Mouse (Mus musculus) c-Kit-positive CD71-positive TER-119-positive erythroid progenitor cells, embryonic 14.5 days (primary cell): ENCODE data around the gene Fyb2.
"Not testable (repeated sequence)": the region's sequence is repeated elsewhere in the genome, so short reads cannot be mapped to it uniquely, and the experiment has no call there.

Source experiments
- DNase-seq: peaks from one replicate; pipeline ENCODE4 v3.0.0-alpha.2; 2013; ENCODE audit warnings: low spot score

Gene Fyb2

DNA sequence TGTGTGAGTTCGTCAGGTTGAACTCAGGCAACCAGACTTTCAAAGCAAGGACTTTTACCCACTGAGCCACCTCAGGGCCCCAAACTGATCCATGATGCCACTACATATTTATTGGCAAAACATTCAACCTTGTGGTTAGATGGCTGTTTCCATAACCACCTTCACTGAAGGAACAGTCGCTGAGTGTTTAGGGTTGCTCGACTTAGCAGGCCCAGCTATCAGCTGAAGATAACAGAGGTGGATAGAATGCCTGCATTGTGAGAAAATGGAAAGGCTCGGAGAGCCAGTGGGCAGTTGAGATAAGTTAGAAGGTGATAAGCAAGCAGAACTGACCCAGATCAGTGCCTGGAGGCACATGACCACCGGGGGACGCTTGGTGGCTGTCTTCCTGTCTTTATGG is 26.3 kb downstream of the Fyb2 start:
- DNase-seq, result no peak

DNA sequence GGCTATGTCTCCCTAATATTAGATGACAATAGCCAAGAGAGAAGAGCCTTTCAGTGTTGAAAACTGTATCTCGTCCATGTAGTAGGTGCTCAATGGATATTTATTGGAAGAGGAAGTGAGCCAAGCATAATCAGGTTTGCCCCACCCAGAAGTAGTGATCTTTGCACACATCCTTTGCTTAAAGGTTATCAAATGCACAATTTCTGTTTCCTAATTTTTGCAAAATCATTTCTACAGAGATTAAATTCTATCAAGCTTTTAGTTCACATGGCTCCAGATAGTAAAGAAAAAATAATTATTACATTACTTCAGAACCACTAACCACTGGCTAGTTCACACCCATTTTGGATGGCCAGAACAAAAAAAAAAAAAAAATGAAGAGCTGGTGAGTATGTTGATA is 28.6 kb downstream of the Fyb2 start:
- no peak for DNase-seq

DNA sequence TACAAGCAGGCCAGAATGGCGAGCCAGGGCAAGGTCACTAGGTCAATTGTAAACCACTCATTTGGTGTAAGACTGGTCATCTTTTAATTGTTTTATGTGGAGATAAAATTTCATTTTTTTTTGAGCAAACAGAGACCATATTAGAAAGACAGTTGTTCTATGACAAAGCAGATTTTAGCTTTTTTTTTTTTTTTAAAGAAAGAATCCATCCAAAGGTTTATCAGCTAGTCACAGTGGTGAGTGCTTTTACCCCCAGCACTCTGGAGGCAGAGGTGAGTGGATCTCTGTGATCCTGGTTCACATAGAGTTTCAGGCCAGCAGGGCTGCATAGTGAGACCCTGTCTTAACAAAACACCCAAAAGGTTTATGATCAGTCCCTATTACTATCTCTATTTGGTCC is 31.2 kb downstream of the Fyb2 start:
- DNase-seq, result no peak

DNA sequence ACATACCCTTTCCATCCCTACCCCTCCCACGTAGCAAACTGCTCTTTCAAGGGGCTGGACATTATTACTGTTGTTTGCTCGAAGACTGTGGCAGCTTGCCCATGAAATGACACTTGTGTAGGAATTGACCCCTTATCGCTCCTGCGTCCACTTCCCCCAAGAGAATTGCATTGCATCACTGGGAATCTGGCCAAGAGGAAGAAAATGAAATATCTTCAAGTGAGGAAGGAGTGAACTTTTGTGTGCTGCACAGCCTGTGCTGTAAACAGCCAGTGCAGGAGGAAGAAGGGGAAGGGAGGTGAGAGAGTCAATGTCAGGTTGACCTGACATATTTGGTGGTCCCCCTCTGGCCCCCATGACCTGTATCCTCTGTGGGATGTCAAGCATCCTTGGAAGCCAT is 35.6 kb downstream of the Fyb2 start:
- DNase-seq, result no peak

DNA sequence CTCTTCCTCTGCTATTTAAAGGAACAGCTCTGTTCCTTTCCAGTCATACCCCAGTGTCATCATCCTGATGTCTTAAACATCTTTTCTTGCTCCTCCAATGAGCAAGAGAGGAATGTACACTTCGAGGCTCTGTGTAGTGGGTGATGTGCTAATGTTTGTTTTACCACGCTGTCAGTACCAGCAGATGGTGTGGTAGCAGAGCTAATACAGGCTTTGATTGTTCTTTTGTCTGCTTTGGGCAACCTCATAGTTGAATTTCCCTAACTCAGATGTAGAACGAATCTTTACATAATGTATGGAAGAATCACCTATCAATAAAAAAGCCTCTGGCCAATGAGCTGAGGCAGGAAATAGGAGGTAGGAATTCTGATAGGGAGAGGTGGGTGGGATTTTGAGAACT is 36.0 kb downstream of the Fyb2 start:
- no peak for DNase-seq

DNA sequence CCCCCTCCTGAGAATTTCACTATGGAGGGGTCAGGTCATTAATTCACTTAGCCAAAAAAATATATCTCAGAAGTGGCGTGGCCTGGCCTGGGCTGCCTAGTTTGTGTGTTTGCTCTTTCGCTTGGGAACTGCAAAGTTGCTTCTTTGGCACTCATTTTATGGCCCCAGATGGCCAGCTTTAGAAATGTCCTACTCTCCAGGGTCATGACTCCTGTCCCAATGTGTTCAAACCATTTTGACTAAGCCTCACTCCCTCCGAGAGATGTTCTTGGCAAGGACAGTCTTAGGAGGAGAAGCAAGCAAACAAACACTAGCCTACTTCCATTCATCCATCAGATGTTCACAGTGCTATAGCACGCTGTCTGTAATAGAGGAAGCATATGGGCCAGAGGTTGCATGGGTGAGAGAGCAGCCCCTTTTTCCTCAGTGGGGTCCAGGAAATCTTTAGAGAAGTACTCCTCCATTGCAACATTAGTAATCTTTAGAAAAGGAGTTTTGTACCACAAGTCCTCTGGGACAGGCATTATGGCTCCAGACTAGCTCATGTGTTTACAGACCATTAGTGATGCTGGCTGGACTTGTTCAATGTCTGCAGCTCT is 38.1 kb downstream of the Fyb2 start:
- DNase-seq, result no peak

DNA sequence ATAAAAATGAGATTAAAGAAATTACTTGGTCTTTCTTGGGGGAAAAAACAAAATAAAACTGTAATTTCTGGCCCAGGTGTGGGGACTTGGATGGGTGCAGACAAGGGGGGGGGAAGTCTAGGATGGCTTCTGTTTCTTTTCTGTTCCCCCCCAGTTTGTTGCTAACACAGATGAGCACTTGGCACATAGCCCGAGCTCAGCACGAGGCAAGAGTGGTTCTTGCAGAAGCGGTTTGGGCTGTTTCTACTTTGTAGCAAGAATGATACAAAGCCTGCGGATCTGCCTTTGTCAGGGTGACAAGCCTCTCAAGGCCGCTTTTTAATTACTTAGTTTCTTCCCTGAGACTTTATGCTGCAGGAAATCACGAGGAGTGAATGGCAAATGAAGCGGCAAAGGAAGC is 43.4 kb downstream of the Fyb2 start:
- no peak for DNase-seq

DNA sequence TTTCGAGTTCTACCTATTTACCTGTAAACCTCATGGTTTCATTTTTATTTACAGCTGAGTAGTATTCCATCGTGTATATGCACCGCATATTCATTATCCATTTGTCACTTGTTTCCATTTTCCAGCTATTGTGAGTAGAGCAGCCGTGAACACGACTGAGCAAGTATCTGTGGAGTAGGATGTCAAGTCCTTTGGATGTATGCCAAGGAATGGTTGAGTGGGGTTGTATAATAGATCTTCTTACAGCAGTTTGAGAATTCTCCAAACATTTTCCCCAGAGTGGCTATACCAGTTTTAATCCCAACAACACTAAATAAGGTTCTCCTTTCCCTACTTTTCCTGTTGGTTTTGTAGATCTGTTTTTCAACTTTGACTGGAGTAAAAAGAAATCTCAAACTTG is 48.2 kb downstream of the Fyb2 start:
- no peak for DNase-seq

DNA sequence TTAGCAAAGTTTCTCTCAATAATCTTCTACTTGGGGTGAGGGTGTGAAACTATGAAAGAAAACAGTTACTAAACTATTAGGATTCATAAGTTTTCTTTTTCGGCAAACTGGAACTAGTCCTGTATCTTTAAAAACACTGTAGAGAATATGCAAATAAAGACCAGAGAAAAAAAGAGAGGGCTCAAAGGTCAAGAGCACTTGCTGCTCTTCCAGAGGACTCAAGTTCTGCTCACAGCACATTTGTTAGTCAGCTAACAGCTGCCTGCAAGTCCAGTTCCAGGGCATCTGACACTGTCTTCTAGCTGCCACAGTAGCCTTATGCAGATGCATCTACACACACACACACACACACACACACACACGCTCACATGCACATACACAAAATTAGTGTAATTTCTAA is 59.4 kb downstream of the Fyb2 start:
- no peak for DNase-seq

DNA sequence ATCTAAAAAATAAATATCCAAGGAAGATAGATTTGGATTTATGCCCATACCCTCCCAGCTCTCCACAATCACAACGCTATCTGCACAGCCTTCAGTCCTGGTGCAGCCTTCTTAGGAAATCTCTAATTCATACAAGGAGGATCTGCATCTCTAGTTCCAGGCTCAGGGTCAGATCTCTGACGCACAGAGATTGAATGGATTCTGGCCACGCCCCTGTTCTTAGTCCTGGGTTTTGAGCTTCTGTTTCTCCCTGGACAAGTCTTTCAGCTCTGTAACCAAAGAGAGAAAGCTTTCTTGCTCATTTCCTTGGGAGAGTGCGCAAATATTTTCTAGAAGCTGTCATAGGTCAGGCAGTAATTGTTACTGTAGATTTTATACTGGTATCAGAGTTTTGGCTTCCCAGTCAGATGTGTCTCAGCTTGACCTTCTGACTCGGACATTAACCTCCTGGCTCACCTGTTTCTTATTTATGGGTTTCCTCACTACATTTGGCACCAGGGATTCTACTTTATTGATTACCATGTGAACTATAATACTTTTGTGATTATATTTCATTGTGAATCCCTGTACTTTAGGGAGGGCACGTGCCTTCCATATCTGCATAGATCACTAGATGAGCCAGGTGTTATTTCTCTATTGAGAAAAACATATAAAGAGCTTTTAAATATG is 62.0 kb downstream of the Fyb2 start:
- no peak for DNase-seq

DNA sequence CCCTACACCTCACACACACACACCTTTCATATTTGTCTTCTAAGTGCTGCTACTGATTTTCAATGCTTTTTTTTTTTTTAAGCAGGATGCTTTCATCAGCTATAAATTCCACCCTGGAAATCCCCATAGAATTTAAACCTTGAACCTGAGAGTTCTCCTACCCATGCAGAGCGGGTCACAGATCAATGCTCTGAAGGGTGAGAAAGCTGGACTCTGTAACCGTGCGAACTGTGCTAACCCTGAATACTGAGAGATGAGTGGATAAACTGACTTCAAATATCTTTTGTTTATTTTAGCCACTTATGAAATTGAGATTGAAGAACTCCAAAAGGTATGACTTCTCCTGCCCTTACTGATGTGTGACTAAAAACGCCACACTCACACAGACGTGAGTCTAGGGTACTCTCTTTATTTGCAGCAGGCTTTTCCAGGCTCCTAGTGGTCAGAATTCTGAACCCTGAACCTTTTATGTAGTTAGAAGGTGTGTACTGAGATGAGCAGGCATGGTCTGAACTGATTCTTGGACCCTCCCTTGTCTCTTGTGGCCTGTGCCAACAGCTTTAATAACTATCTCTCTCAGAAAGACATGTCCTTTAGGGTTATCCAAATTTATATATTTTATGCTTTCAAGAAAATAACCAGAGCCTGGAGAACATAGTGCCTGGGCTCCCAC is 72.8 kb downstream of the Fyb2 start:
- no peak for DNase-seq

DNA sequence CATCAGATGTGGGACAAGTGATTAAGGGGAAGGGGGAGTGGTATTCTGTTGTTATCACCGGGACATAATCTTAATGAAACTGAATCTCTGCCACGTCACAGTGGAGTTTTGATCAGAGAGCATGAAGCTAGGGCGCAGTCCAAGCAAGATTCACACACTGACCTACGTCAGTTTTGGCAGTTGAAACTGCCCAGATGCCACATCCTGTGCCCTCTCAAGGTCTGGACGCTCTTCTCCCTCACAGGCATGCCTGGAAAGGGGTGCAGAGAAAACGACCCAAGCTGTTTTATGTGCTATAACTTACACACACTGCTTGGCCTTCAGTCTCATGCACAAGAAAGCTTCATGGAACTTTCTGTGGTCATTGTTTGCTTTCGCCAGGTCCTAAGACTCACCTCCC is 74.4 kb downstream of the Fyb2 start:
- no peak for DNase-seq

DNA sequence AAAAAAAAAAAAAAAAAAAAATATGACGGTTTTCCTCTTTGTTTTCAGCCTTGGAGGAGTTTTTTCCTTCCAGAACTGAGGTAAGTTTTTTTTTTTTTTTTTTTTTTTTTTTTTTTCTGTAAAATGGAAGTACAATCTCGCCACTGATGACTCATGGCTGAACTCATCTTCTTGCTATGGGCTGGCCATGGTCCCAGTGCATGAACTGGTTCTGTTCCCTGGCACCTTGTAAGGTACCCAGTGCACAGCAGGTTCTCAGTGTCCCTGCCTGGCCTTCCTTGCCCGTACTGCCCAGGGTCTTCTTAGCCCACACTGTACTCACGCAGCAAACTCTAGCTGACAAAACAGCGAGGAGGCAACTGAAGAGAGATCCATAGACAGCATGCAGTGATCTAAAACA is 74.8 kb downstream of the Fyb2 start:
- DNase-seq, result no peak

DNA sequence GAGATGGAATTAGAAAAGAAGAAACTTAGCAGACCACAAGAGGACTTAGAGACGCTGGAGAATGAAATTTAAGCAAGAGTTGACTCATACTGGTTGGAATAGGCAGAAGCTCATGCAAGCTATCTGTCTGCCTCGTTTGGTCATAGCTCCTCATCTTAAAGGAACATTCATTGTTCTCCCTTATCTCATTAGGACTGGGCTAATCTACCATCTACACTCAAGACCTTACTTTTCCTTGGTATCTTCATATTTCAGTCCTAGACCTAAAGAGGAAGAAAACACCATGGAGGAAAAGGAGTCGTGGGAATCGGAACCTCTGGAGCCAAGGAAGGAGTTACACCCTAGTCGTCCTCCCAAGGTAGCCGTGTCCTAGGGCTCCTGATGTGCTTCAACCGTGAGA is 75.5 kb downstream of the Fyb2 start:
- no peak for DNase-seq

DNA sequence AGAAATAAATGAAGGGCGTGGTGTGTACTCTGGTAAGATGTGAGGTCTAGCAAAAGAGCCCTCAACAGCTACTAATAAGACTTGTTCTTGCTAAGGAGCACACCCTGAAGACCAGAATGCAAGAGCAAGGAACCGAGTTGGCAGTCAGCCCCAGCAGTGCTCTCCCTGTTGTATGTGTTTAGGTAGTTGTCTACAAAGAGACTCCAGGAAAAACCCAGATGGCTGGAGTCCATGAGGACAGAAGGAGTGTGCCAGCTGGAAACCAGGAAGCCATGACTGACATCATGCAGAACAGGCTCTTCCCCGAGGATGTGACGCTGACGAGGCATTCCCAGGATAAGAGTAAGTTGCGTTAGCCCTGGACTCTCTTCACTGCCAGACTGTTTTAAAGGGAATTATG is 76.8 kb downstream of the Fyb2 start:
- no peak for DNase-seq

DNA sequence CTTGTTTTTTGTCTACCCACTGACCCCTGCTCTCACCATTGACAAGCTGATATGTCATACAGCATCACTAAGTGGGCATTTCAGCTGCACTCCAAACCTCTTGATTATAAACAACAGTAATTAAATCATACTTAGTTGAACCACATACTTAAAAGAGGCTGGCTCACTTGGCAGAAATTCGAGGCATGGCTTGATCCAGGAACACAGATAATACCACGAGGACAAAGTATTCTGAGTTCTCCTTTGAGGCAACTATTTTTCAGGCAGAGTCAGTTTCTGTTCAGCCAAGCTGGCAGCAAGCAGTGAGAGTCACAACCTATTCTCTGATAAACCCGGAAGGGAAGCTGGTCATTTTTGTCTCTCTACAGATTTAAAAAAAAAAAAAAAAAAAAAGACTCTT is 77.4 kb downstream of the Fyb2 start:
- no peak for DNase-seq

DNA sequence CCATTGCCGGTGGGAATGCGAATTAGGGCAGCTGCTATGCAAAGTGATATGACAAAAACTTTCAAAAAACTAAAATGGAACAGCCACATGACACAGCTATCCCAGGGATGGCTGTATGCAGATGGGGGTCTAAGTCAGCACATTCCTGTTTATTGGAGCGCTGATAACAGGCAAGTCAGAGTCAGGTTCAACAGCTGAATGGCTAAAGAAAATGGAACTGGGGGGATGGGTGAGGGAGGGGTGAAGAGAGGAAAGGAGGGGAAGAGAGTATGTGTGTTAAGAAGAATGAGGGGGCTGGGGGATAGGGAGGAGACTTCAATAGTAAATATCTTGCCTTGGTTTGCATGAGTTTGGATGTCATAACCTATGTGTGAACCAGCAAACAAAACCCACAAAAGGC is 79.0 kb downstream of the Fyb2 start:
- DNase-seq, result no peak

DNA sequence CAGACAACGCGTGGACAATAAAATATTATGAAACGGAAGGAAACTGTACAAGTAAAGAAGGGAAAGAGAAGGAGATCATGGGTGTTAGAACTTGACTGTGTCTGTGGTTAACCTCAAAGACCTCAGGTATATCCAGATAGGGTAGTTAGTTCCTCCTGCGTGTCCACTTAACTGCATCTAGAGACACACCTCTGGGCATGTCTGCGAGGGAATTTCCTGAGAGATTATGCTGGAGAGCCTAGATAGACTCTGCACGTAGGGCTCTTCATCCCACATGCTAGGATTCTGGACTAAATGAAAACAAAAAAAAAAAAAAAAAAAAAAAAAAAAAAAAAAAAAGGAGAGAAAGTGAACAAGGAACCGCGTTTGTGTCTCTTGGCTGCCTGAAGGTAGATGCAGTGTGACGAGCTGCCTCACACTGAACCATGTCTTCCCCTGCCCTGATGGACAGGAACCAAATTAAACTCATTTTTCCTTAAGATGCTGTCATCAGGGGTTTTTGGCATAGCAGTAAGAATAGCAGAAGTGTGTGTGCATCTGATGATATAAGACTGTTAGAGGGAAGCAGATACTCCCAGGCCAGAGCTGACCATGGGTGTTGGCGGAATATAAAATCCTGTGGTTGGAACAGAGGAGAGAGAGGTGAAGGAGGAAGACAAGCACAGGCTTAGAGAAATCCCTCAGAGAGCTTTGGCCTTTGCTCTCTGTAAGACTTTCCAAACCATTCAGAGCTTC is 80.1 kb downstream of the Fyb2 start:
- DNase-seq, result no peak

DNA sequence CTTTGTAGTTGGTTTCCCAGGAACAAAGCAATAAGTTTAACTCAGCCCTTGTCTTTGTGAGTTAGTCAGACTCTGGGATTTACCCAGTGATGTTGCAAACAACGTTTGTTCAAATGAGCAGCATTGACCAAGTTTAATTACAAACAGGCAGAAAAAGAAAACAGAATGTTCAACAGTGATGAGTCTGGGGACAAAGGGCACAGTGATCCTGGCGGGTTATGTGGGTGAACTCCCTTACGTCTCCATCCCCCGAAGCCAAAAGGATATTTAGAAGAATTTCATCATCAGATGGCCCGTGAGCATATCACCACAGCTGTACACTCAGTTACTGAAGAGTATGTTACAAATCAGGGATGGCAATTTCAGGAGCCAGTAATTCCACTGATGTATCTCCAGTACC is 86.4 kb downstream of the Fyb2 start:
- DNase-seq, result no peak

DNA sequence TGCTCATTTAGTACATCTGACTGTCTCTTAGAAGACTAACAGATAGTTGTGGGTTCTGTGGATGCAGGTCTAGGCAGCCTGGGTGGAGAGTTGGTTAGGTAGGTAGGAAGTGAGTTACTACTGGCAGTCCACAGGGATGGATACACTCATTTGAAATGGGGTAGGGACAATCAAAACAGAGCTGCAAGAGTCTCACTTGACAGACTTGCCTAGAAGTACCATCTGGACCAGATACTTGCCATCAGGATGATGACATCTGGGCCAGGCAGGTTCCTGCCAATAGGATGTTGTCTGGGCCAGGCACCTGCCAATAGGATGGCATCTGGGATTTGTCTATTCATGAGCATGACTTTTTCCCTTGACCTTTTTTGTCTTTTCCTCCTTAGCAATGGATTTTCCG is 88.5 kb downstream of the Fyb2 start:
- no peak for DNase-seq

DNA sequence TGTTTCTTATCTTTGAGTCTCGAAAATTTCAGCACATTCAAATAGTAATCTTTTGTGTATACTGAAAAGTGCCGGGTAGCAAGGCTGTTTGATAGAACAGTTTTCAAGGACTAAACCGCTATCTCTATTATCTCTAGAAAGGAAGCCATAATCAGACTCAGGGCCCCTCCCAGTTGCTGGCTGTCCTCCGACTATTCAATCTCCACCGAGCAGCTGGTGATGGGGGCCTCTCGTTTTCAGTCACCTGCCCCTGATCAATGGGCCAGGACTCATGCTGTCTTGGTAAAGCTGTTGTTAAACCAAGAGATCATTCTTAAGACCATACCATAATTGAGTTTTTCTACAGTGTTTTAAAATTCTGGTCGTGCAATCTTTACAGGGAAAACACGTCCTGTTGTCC is 90.9 kb downstream of the Fyb2 start:
- no peak for DNase-seq

DNA sequence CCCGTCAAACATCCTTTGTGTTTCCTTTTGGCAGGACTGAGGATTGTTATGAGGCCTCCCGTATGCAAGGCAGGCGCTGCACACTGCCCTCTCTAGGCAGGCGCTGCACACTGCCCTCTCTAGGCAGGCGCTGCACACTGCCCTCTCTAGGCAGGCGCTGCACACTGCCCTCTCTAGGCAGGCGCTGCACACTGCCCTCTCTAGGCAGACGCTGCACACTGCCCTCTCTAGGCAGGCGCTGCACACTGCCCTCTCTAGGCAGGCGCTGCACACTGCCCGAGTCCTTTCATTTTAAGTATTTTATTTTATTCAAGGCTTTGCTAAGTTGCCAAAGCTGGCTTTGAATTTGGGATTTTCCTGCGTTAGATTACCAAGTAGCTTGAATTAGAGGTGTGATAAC is 91.4 kb downstream of the Fyb2 start:
- not testable (repeated sequence) for DNase-seq

DNA sequence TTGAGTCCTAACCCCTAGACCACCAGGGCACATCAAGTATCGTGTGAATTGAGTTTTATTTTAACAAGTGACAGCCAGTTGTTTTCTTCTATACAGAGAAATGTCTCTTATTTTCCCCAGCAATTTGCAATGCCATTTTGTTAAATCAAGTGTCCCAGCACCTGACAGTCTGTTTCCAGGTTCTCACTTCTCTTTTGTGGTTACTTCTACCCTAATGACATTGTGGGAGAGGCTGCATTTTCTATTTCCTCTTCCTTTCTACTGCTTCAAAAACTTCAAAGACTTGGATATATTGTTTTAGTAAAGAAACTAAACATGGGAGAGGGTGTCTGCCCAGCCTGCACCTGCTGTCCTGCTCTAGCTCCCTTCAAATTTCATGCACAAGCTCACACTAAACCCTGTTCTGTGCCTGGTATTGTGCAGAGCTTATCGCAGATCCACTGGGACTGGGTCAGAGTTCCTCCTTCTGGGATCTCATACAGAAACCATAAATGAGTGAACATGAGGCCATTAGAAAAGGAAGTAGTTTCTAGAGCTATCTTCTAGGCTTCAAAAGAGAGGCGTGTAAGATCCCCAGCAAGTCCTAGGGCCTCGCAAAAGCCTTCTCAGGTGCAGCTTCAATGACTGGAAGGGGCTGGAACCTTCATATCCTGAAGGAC is 94.2 kb downstream of the Fyb2 start:
- DNase-seq, result no peak
